16 mouse cellular contexts compared by ENCODE assay signal in the genomic region with DNA sequence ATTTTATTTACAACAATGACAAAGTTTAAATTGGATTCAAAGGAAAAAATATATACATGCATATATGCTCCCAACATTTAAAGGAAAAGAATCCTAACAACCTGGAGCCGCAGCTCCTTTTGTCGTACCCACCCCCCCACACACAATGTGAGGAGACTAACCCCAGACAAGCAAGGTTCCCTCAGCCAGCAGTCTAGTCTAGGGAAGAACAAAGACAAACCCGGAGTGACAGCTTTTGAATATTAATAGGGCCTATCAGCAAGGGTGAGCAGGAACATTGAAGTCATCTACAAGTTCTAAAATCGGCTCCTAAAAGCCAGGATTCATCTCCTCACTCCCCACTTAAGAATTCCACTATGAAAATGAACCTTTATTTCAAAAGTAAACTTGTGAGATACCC.
"Had no signal": no experiment of that assay in that cellular context is flagged by ENCODE, and none has a peak within 500 bp of the region (broad histone marks: within the 10 kb centered on the region; RNA-seq: fewer than 3 reads in every experiment).

No protein-coding gene starts in this region.

- H3K4me3 ChIP-seq: lung, embryonic 15.5 days; megakaryocyte, embryonic 14.5 days; midbrain, embryonic 12.5 days; midbrain, embryonic 15.5 days; neural tube, embryonic 12.5 days; stomach, embryonic 15.5 days had no signal

- ATAC-seq: lung, postnatal 0 days; midbrain, embryonic 15.5 days had no signal

- H3K27ac ChIP-seq: lung, embryonic 15.5 days; macrophage; midbrain, embryonic 12.5 days; midbrain, embryonic 15.5 days; neural tube, embryonic 12.5 days; stomach, embryonic 15.5 days; stomach, postnatal 0 days had no signal

- H3K36me3 ChIP-seq: lung, embryonic 15.5 days; midbrain, embryonic 12.5 days; midbrain, embryonic 15.5 days; neural tube, embryonic 12.5 days; stomach, embryonic 15.5 days had no signal

- H3K9me3 ChIP-seq: lung, embryonic 15.5 days; megakaryocyte, embryonic 14.5 days; midbrain, embryonic 12.5 days; midbrain, embryonic 15.5 days; neural tube, embryonic 12.5 days; stomach, embryonic 15.5 days had no signal

- H3K4me2 ChIP-seq: lung, embryonic 15.5 days; midbrain, embryonic 12.5 days; midbrain, embryonic 15.5 days; neural tube, embryonic 12.5 days; stomach, embryonic 15.5 days had no signal

- H3K27me3 ChIP-seq: lung, embryonic 15.5 days; megakaryocyte, embryonic 14.5 days; midbrain, embryonic 12.5 days; midbrain, embryonic 15.5 days; neural tube, embryonic 12.5 days; stomach, embryonic 15.5 days had no signal

- DNase-seq: lung, adult 2 months; lung, postnatal 14 days; lung, postnatal 36 days; right cerebral cortex, postnatal 14 days; thymus, adult 2 months; thymus, postnatal 25 days; thymus, postnatal 4 days had no signal

- H3K9ac ChIP-seq: lung, embryonic 15.5 days; midbrain, embryonic 12.5 days; midbrain, embryonic 15.5 days; neural tube, embryonic 12.5 days; stomach, embryonic 15.5 days had no signal

- H3K4me1 ChIP-seq: lung, embryonic 15.5 days; megakaryocyte, embryonic 14.5 days; midbrain, embryonic 12.5 days; midbrain, embryonic 15.5 days; neural tube, embryonic 12.5 days; stomach, embryonic 15.5 days had no signal
